Mouse (Mus musculus): ENCODE measurements at regions not wholly inside any gene's neighbourhood (a gene's known extent, or its start where the extent isn't known, plus 50 kb on each side); places are given as distances from the start of the nearest gene placed in this dataset.

DNA sequence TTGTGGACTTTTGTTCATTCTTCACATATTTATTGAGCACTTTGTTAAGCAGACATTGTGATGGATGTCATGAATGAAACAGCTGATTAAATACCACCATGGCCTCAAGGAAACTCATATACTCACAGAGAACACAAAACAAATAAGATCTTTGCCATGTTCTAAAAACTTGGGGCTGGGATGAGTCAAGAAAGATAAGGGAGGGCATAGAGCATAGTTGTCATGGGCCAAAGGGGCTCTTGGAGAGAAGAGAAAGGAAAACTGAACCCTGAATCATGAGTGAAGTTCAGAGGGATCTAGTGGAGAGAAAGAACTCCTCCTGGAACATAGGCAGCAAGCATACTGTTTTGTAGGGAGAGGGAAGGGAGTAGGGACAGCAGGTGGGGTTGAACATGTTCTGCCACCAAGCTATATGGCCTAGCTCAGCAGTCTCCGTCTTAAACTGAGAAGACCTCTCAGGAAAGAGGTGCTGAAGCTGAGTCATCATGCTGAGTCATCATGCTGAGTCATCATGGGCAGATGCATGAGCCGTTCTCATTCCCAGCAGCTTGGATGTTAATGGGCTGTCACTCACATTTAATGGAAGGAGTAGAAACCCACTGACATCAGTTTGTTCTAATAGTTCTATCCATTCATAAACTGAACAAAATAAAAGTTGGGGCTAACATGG, 69.6 kb downstream of the Cetn3 start:
- peak; percentile 80 for DNase-seq (ENCODE audit: low read depth, low spot score)

DNA sequence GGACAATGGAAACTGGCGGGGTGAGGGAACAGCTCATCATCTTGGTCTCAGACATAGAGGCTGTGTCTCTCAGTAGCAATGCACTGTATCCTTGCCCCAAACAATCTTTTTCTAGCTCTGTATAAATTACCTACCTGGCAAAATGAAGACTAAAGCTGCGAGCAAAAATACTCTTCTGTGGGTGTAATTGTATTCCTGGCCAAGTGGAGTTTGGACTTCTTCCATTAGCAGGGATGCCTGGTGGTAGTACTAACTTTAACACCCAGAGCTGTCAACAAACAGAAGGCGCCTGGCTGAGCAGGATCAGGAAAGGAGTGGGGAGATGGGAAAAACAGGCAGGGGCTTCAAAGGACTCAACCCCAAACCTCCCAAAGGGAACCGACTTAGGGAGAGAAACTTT, 73.2 kb downstream of the Cetn3 start:
- peak; percentile 86 for DNase-seq (ENCODE audit: low read depth, low spot score)

DNA sequence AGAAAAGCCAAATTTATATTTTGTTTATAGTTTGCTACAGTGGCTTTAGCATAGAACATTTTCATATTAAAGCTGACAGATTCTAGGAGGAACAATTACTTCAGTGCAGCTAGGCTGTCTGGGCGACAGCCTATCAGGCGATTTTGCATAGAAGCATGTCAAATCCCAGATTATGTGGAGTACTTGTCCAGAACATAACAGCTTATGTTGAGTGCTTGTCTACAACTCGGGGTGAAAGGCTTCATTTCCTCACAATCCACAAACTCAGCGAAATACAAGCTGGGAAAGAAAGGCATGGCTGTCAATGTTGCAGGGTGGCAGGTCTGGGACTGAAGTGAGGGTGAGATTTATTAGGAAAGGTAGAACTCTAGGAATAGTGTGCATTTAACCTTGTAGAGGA, 77.8 kb downstream of the Cetn3 start:
- no peak for DNase-seq (ENCODE audit: low read depth, low spot score)

DNA sequence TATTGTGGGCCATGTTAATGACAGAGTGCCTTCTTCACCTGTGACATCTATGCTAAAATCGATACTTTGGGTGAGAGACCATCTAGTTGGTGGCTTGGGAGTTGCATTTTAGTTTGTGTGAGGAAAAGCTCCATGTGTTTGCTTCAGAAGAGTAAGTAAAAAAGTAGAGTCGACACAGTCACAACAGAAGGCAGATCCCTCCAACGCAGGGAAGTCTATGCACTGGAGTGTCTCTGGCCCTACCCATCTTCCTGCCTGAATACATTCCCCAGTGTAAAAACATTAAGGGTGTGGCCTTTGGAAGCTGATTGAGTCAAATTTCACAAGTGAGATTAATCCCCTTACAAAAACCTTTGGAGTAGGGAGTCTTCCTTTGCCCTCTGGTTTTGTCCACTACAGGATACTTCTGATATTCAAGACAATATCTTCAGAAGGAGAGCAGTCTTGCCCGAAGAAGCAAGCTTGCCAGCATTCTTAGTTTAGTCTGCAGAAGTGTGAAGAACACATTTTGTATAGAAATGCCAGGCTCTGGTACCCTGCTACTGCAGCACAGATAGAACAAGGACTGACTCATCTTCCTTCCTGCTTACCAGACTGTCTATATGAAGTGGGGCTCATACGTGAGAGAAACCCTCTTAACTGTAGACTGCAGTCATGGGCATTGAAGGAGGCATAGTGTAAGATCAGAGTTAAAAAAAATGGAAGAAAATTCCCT, 79.2 kb downstream of the Cetn3 start:
- peak; percentile 81 for DNase-seq (ENCODE audit: low read depth, low spot score)

DNA sequence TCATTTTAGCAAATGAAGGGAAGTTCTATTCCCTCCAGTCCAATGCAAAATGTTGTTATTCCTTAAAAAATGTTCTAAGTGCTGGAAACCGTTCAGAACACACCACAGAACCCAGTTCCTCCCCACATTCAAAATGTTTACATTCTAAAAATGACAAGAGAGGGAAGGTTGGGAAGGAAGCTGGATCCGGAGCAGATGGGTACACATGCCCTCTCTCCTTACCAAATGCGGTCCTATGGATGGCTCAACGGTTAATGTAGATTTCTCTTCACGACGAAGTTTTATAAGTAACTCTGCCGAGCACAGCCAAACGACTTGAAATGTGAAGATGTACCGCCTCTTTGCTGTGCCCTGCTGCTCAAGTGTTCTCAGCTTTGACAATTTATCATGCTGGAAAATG, 88.3 kb downstream of the Cetn3 start:
- DNase-seq (ENCODE audit: low read depth, low spot score) = peak; percentile 67

DNA sequence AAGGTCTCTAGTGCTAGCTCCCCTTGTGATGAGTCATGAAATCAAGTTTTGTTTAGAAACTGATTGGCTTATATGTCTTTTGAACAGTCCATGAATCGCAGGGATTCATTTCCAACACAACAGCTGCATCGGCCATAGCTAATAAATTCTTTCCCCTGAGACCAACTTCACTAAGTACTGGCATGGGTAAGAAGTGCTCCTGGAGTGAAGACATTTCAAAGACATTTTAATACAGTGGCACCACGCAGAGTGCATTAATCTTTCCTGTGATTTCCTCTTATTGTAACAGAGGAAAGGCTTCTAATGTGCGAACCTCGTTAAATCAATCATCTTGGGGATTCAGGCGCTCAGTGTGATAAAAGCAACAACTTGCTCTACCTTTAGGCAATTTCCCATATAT, 103.0 kb downstream of the Cetn3 start:
- DNase-seq (ENCODE audit: low read depth, low spot score) = no peak

DNA sequence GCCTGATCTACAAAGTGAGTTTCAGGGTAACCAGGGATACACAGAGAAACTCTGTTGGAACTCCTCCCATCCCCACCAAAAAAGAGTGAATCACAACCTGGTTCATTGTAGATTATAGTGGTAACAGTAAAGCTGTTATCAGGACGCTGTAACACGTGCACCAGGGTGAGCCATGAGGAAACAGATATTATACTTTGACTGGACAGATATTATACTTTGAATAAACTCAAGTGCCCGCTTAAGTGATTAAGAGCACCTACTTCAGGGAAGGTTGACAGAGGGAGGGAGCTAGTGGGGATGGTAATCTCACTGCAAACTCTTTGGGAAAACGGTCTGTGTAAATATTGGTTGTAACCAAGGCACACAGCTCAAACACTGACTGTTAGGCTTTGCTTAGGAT, 147.4 kb downstream of the Cetn3 start:
- DNase-seq (ENCODE audit: low read depth, low spot score) = no peak

DNA sequence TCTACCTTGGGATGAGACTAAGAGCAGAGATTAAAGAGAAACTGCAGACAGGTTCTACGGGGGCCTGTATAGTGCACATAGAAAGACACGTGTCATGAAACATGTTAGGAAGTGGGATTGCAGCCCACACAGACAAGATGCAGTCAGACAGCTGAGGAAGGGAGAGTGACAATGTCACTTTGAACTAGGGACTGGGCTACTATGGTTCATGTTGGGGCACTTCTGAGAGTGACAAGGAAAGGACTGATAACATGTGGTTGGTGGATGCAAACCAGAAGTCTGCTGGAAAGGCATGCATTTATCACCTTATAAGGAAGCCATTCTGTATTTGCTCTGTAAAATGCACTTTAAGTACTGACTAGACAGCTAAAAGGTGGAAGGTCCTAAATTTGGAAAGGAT, 148.3 kb downstream of the Cetn3 start:
- DNase-seq (ENCODE audit: low read depth, low spot score) = no peak

DNA sequence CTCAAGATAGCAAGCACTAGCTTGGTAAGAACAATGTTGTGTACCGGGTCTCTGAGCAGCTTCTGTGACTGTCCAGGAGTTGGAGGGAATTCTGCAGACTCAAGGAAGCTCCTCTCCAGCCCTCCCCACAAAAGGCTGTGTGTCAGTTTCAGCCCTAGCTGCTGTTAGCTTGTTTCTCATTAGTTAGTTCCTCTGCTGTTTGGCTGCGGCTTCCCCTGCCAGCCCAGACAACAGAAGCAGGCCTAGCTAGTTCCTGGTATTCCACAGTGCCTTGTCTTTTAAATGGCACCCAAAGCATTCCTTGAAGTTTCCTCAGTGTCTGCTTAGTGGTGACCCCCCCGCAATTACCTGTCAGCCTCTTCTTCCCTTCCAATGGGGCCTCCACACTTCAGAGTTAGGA, 154.2 kb downstream of the Cetn3 start:
- no peak for DNase-seq (ENCODE audit: low read depth, low spot score)

DNA sequence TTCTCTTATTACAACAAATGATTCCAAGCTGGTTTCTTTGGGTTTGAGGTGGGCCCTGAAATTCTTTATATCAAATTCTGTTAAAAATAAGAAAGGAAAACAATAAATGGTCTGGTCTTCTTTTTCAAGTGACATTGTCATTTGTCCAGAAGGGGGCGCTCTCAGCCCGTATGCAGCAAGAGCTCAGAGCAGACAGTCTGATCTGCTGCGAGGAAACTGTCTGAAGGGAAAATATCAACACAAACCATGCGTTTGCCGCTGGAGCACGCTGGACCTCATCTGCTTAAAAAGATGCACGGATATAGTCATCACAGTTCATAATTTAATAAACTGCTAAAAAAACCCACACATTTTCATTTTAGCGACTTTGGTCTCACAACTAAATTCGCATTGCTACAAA, 161.2 kb downstream of the Cetn3 start:
- DNase-seq (ENCODE audit: low read depth, low spot score) = peak; percentile 95

DNA sequence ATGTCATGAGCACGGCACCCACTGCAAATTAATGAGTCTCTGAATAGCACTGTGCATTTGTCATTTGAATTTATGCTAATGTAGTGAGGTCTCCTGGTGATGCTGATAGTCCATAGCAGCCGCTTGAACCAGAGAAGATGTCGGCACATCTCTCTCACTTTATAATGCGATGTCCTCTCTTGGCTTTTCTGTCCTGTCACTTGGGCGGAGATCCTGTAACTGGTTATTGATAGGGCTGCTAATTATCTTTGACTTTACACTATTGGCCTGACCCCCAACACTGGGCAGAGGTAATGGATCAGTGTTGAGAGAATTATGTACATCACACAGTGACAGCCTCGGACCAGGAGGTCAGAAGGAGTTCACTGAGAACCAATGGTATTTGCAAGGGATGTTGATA, 161.6 kb downstream of the Cetn3 start:
- no peak for DNase-seq (ENCODE audit: low read depth, low spot score)

DNA sequence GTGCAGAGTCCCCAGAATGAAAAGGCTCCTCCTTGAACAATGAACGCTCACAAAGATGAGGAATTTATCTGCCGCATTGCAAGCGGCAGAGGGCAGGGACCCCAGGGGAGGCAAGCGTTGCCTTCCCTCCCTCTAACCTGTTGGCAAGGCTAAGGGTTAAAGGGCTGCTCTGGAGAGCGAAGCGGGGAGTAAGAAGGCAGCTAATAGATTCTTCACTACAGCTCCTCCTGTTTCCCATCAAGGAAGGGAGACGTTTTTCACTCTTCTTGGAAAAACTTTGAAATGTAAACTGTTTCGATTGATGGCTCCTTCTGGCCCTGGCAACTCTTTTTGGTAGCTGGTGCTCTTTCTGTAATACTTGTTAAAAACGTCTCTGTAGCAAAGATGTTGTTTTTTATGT, 162.9 kb downstream of the Cetn3 start:
- DNase-seq (ENCODE audit: low read depth, low spot score) = peak; percentile 20

DNA sequence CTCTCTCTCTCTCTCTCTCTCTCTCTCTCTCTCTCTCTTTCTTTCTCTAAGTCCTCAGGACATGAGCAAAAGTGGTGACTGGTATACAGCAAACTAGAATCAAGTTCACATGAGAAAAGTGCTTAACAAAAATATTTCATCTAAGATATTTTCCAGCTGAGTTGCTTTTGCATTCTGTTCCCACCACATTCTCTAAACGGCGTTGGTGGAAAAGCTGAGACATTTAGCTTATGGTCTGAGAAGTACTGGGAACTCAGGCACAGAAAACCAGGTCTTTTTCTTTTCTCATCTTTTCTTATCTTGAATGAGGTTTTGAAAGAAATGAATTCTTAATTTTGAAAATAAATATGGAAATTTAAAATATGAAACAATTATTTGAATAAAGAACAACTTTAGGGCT, 182.6 kb downstream of the Cetn3 start:
- DNase-seq (ENCODE audit: low read depth, low spot score) = peak; percentile 37

DNA sequence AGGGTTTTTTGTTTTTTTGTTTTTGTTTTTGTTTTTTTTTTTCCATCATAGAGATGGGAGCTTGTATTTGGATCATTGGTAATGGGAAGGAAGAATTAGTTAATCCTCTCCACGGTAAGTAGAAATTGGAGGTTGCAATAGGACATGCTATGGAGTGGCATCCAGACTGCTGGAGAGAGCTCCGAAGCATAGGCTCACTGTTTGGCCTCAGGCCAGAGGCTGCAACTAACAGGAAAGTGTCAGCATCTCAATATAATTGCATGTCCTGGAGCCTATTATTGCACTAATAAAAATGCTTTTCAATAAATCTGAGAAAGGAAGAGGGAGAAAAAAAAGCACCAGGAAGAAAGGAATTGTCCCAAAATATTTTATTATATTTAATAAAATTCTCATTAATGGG, 193.0 kb downstream of the Cetn3 start:
- no peak for DNase-seq (ENCODE audit: low read depth, low spot score)

DNA sequence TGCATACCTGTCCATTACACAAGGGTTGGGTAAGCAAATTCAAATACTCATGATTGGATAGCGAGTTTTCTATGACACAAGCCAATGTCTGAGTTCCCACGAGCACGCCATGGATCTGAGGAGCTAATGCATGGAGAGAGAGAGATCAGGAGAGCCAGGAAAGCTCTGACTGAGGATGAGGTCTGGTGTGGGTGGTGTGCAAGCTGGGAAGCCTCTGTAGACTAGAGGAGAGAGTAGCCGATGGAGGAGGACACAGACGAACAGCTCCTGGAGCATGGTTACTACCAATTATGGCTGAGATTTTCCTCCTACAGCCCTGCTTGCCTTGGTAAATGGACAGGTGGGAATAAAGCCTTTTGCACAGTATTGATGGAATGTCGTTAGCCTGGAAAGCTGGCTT, 195.1 kb downstream of the Cetn3 start:
- DNase-seq (ENCODE audit: low read depth, low spot score) = peak; percentile 4

DNA sequence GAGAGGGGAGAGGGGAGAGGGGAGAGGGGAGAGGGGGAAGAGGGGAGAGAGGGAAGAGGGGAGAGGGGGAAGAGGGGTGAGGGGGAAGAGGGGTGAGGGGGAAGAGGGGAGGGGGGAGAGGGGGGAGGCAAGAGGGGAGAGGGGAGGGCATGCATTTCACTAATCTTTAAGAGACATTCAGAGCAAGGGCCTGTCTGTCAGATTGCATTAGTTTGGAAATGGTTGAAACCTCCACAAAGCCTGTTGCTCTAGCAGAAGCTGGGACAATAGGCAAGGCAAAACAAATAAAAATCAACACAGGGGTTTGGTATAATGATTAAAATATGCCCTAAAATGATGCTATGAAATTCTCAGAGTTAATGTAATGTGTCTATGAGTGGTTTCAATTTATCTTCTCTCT, 196.4 kb downstream of the Cetn3 start:
- no peak for DNase-seq (ENCODE audit: low read depth, low spot score)

DNA sequence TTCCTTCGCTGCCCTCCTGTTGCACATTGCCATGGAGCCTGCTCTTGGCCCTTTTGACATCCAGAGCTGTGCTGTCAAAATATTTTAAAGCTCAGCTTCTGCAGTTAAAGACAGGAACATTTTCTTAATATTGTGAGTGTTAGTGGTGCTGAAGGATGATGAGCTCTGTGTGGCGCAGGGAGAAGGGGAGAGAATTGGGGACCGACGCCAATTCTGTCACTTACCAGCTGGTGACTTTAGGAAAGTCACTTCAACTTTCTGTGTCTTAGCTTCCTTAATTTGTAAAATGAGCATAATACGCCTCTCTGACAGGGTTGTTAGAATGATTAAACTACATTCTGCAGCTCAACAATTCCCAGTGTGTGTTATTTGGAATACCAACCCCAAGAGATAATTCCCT, 197.2 kb downstream of the Cetn3 start:
- peak; percentile 43 for DNase-seq (ENCODE audit: low read depth, low spot score)

DNA sequence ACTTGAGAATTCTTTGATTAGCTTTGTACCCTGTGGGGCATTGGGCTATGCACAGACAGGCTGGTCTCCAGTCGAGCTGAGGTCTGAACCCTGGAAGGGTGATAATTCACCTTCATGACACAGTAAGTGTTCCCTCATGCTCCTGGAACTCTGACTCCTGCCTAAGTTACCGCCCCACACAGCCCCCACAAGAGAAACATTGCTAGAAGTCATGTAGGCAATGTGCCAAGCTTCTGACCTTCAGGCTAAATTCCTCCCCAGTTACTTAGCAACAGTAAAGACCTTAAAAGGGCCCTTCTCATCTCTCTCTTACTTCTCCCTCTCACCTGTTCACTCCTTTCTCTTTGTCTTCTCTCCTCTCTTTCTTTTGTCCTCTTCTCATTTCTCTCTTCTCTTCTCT, 199.6 kb downstream of the Cetn3 start:
- no peak for DNase-seq (ENCODE audit: low read depth, low spot score)

DNA sequence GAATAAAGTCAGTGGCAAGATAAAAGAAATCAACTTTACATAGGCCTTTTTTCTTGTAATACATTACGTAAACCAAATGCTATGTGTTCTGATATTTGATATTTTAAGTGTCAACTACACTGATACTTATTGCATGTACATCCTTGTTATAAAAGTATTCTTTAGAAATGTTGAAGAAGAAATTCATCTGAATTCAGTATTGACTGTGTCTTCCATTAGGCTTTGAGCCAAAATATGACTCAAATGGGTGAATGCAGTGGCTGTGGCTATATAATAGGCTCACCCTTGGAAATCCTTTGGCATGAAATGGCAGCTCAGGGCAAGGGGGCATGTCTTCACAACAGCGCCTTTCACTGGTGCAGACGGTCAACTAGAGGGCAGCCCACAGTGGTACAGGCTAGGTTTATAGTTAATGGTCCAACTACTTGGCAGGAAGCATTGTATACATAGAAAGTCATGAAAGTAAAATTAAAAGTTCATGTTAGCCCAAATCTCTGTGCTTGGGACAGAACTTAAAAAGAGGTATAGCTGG, 217.9 kb downstream of the Cetn3 start:
- DNase-seq (ENCODE audit: low read depth, low spot score) = no peak

DNA sequence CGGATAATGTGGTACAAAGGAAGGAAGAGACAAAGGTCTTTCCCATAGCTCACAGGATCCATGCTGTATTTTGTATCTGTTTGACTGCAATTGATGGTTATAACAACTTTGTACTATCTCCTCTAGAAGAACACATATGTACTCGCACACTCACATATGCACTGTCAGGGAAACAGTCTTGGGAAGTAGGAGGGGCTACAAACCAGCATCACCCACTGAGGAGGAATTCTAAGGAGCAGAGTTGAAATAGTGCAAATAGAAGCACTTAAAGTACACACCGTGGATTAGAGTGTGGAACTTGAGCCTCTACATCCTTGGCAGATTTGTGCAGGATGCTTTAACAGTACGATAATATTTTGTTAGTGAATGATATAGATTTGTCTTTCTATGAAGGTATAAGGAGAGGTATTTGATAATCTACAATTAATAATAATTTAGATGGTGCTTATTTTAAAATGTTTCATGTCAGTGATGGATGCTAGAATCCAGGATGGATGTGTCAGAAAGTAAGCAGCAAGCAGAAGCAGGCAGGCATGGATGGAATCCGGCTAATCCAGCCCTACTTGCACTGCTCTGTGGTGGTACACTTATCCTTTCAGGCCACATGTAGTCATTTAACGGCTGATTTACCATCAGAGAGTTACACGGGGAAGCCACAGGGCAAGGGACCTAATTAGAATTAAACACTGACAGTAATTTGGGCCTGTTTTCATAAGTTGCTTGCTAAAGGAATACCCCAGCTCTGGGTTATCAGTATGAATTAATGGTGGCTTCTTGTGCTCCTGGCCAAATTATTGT, 223.3 kb downstream of the Cetn3 start:
- no peak for DNase-seq (ENCODE audit: low read depth, low spot score)

DNA sequence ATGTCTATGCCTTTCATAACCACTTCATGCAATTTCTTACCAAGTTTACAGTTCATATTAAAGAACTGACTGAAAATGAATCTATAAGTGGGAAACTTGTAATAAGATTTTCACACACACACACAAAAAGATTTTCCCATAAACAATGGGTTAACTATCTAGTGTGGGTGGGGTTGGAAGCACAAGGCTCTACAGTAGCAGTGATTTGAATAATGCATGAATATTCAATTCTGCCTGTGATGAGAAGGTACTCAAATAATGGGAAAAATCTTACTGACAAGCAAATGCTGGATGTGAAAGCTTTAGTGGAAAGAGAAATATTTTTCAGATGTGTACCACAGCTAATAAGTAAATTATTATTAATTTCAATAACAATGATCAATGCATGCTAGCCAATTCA, 224.3 kb downstream of the Cetn3 start:
- DNase-seq (ENCODE audit: low read depth, low spot score) = no peak

DNA sequence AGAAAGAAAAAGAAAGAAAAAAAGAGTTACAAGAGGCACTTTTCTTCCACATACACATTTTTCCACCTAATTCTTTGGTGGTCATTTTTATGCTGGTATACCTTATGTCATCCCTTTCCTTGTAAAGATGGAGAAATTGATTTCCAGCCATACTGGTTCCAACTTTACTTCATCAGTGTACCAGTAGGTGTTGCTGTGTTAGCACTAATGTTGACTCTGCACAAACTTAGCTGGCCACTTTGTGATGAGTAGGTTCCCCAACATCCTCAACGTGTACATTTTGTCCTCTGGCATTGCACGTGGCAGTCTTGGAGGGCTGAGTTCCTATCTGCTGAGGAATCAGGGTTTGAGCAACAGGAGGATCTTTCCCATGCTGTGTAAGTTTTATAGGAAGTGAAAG, 256.7 kb downstream of the Cetn3 start:
- DNase-seq (ENCODE audit: low read depth, low spot score) = no peak
